Mouse (Mus musculus) C2C12 (cell line): ENCODE measurements around the gene Setd1b.

Source experiments
- CTCF ChIP-seq: IDR thresholded peaks from one replicate; pipeline ENCODE4 v1.5.1; 2011; ENCODE audit not compliant: control insufficient read depth, insufficient read depth, insufficient read length
- FOSL1 ChIP-seq: IDR thresholded peaks from one replicate; pipeline ENCODE4 v1.8.0; 2011; ENCODE audit warnings: mild to moderate bottlenecking, low read length; ENCODE audit not compliant: poor library complexity, insufficient read depth, severe bottlenecking
- MAX ChIP-seq: IDR thresholded peaks from one replicate; pipeline ENCODE4 v1.6.1; 2011; ENCODE audit warnings: mild to moderate bottlenecking, control low read depth
- MYOD1 ChIP-seq: IDR thresholded peaks from one replicate; pipeline ENCODE4 v1.6.1; 2011; ENCODE audit warnings: low read depth; ENCODE audit not compliant: control insufficient read depth, insufficient read length
- USF1 ChIP-seq: IDR thresholded peaks from one replicate; pipeline ENCODE4 v1.6.1; 2011; ENCODE audit warnings: low read depth, mild to moderate bottlenecking, control low read depth, moderate library complexity

- TF ChIP-seq CTCF: no peak
- no peak for TF ChIP-seq MYOD1
- TF ChIP-seq MAX: no peak
- no peak for TF ChIP-seq USF1
- TF ChIP-seq FOSL1: no peak
Measured at GRCm38 (mm10) chr5:123116080-123116479, 25.9 kb upstream of the Setd1b start.
